9 mouse cellular contexts compared by ENCODE assay signal in genomic region chr6:90463890-90464421, GRCm38 (mm10). TPM values are rescaled to one million over a fixed set of nuclear protein-coding genes. Genes with fewer than 3 reads are reported as not detected.
A peak's percentile ranks its signal among the peaks of the same experiment; 100 is the strongest.
DNase-seq lines count a peak whose midpoint lies in the region; ATAC-seq lines count a peak whose summit lies in the region.
"Had no signal": no experiment of that assay in that cellular context is flagged by ENCODE, and none has a peak within 500 bp of the region (broad histone marks: within the 10 kb centered on the region; RNA-seq: fewer than 3 reads in every experiment).

No protein-coding gene starts in this region.

- H3K4me1 ChIP-seq in heart, embryonic 14.5 days (ENCODE audit: control insufficient read depth in 2 of 2, insufficient read depth in 2 of 2, low read length in 2 of 2): peaks cover 10 to 15% of the 10 kb centered on the region in 2 experiments
- H3K4me1 ChIP-seq in embryonic facial prominence, embryonic 11.5 days (ENCODE audit: control insufficient read depth, insufficient read depth, low read length): no peaks in the 10 kb centered on the region
- peaks cover 8% of the 10 kb centered on the region; the same call in 1 of the 2 replicates for H3K4me1 ChIP-seq in intestine, embryonic 14.5 days (replicated peaks; ENCODE audit: control insufficient read depth, insufficient read depth, low read length)
- peaks cover 17% of the 10 kb centered on the region; the same call in 1 of the 2 replicates for H3K4me1 ChIP-seq in midbrain, embryonic 14.5 days (ENCODE audit: control insufficient read depth, insufficient read depth, low read length)

- peaks cover 22% of the 10 kb centered on the region for H3K36me3 ChIP-seq in heart, embryonic 14.5 days (ENCODE audit: control insufficient read depth, insufficient read depth, low read length)
- H3K36me3 ChIP-seq in embryonic facial prominence, embryonic 11.5 days (replicated peaks; ENCODE audit: control insufficient read depth, insufficient read depth, low read depth, low read length): no peaks in the 10 kb centered on the region
- H3K36me3 ChIP-seq in intestine, embryonic 14.5 days (ENCODE audit: control insufficient read depth, insufficient read depth, low read length): no peaks in the 10 kb centered on the region
- no peaks in the 10 kb centered on the region for H3K36me3 ChIP-seq in midbrain, embryonic 14.5 days (ENCODE audit: control insufficient read depth, insufficient read depth, low read length)
- H3K36me3 ChIP-seq: G1E had no signal

- H3K27me3 ChIP-seq in heart, embryonic 14.5 days (ENCODE audit: control insufficient read depth, insufficient read depth, low read length): peaks cover 18% of the 10 kb centered on the region
- peaks cover 2% of the 10 kb centered on the region for H3K27me3 ChIP-seq in embryonic facial prominence, embryonic 11.5 days (ENCODE audit: control insufficient read depth, insufficient read depth, low read length)
- H3K27me3 ChIP-seq in intestine, embryonic 14.5 days (replicated peaks; ENCODE audit: control insufficient read depth, insufficient read depth, low read length): peaks cover 17% of the 10 kb centered on the region
- peaks cover 27% of the 10 kb centered on the region for H3K27me3 ChIP-seq in midbrain, embryonic 14.5 days (ENCODE audit: control insufficient read depth, insufficient read depth, low read length)

- H3K4me2 ChIP-seq in heart, embryonic 14.5 days (ENCODE audit: low read length): peak overlapping the region; percentile 99
- H3K4me2 ChIP-seq in embryonic facial prominence, embryonic 11.5 days (ENCODE audit: low read depth, low read length): peak overlapping the region; percentile 100
- peak overlapping the region; percentile 99 for H3K4me2 ChIP-seq in intestine, embryonic 14.5 days (ENCODE audit: low read length)
- peak overlapping the region; percentile 100 for H3K4me2 ChIP-seq in midbrain, embryonic 14.5 days (ENCODE audit: low read length)

- ATAC-seq in heart, embryonic 14.5 days (ENCODE audit: insufficient number of reproducible peaks, insufficient read depth, low FRiP score, low read depth): no peak
- ATAC-seq in embryonic facial prominence, embryonic 11.5 days (replicated peaks; ENCODE audit: insufficient number of reproducible peaks, low FRiP score, low TSS enrichment, low read depth): no peak
- peak; percentile 5; the same call in 1 of the 2 replicates for ATAC-seq in intestine, embryonic 14.5 days (replicated peaks; ENCODE audit: low FRiP score, low TSS enrichment, low read depth)
- ATAC-seq in midbrain, embryonic 14.5 days (ENCODE audit: low FRiP score, low TSS enrichment): no peak
- ATAC-seq in megakaryocyte progenitor cell, adult 5-6 weeks (replicated peaks; ENCODE audit: poor library complexity): no peak

- H3K9ac ChIP-seq in heart, embryonic 14.5 days (ENCODE audit: low read length): peak overlapping the region; percentile 35
- no peak overlapping the region for H3K9ac ChIP-seq in embryonic facial prominence, embryonic 11.5 days (replicated peaks; ENCODE audit: low read length)
- no peak overlapping the region for H3K9ac ChIP-seq in intestine, embryonic 14.5 days (ENCODE audit: low read length)
- H3K9ac ChIP-seq in midbrain, embryonic 14.5 days (replicated peaks; ENCODE audit: low read length): peak overlapping the region; percentile 66

- peak overlapping the region; percentile 69 to 85 for H3K27ac ChIP-seq in heart, embryonic 14.5 days (replicated peaks in 1 of 2; ENCODE audit: control insufficient read depth in 1 of 2, insufficient read depth in 1 of 2, low read depth in 2 of 2, low read length in 2 of 2)
- H3K27ac ChIP-seq in embryonic facial prominence, embryonic 11.5 days (replicated peaks; ENCODE audit: low read depth, low read length): no peak overlapping the region
- H3K27ac ChIP-seq in intestine, embryonic 14.5 days (ENCODE audit: low read depth): no peak overlapping the region
- no peak overlapping the region for H3K27ac ChIP-seq in midbrain, embryonic 14.5 days (replicated peaks; ENCODE audit: low read depth, low read length)

- H3K9me3 ChIP-seq in heart, embryonic 14.5 days (ENCODE audit: control insufficient read depth, low read length): no peaks in the 10 kb centered on the region
- no peaks in the 10 kb centered on the region for H3K9me3 ChIP-seq in embryonic facial prominence, embryonic 11.5 days (replicated peaks; ENCODE audit: control insufficient read depth, low read length)
- H3K9me3 ChIP-seq in intestine, embryonic 14.5 days (ENCODE audit: control insufficient read depth, low read length): no peaks in the 10 kb centered on the region
- H3K9me3 ChIP-seq in midbrain, embryonic 14.5 days (ENCODE audit: control insufficient read depth, low read length): no peaks in the 10 kb centered on the region

- H3K4me3 ChIP-seq in heart, embryonic 14.5 days (ENCODE audit: control insufficient read depth in 1 of 2, insufficient read depth in 1 of 2, low read depth in 1 of 2, low read length in 2 of 2): peak overlapping the region; percentile 72 to 80
- peak overlapping the region; percentile 61 for H3K4me3 ChIP-seq in embryonic facial prominence, embryonic 11.5 days (ENCODE audit: low read depth, low read length)
- peak overlapping the region; percentile 50 for H3K4me3 ChIP-seq in intestine, embryonic 14.5 days (ENCODE audit: low read depth, low read length)
- peak overlapping the region; percentile 64 for H3K4me3 ChIP-seq in midbrain, embryonic 14.5 days (replicated peaks; ENCODE audit: low read depth, low read length)

- DNase-seq in heart, adult 18-20 months: no peak
- peak; percentile 19 for DNase-seq in embryonic facial prominence, embryonic 11.5 days (ENCODE audit: low spot score)
- no peak for DNase-seq in intestine, embryonic 14.5 days (ENCODE audit: low spot score)
- DNase-seq in midbrain, embryonic 14.5 days: no peak
- DNase-seq in Muller cell, postnatal 12 days (ENCODE audit: inconsistent ontology term): no peak
- DNase-seq in spleen, postnatal 10 days (ENCODE audit: low spot score in 2 of 2): no peak

- WGBS in heart, embryonic 14.5 days: 26% methylated on average over 7 of the region's 7 CpGs
- 35% methylated on average over 7 of the region's 7 CpGs for WGBS in embryonic facial prominence, embryonic 11.5 days
- WGBS in intestine, embryonic 14.5 days: 42% methylated on average over 7 of the region's 7 CpGs
- 38% methylated on average over 7 of the region's 7 CpGs for WGBS in midbrain, embryonic 14.5 days

RNA-seq across cellular contexts. Expression of gene Klf15, which starts 1.6 kb away (rescaled TPM):
- polyA plus RNA-seq in heart, embryonic 14.5 days (2014; fragmentation: Nextera tagmentation; extraction: Ambion mirVana): 13.1 and 14.9 TPM in 2 replicates
- 10 to 100 TPM; 70.9 to 89.8 TPM for total RNA-seq in heart, adult 18-20 months (2021)
- polyA plus RNA-seq in embryonic facial prominence, embryonic 11.5 days (2014; fragmentation: Nextera tagmentation; extraction: Ambion mirVana): 3.8 TPM in 2 replicates
- 3.0 and 5.1 TPM in 2 replicates for polyA plus RNA-seq in intestine, embryonic 14.5 days (2014; fragmentation: Nextera tagmentation; extraction: Ambion mirVana)
- 13.9 and 14.2 TPM in 2 replicates for polyA plus RNA-seq in midbrain, embryonic 14.5 days (2014; fragmentation: Nextera tagmentation; extraction: Ambion mirVana)
- total RNA-seq in megakaryocyte progenitor cell, adult 5-6 weeks (2015): 0.22 TPM in 1 of 2 replicates, not detected in the other
- not detected in 2 replicates for total RNA-seq in megakaryocyte progenitor cell, adult 5-6 weeks (2017)
- polyA plus RNA-seq: G1E had no signal

RNA-seq across cellular contexts. Expression of gene Aldh1l1, which starts 22.3 kb away (rescaled TPM):
- polyA plus RNA-seq in heart, embryonic 14.5 days (2014; fragmentation: Nextera tagmentation; extraction: Ambion mirVana): 0.59 and 1.1 TPM in 2 replicates
- 1 to 10 TPM; 1.7 to 4.9 TPM for total RNA-seq in heart, adult 18-20 months (2021)
- polyA plus RNA-seq in embryonic facial prominence, embryonic 11.5 days (2014; fragmentation: Nextera tagmentation; extraction: Ambion mirVana): 1.2 and 2.2 TPM in 2 replicates
- polyA plus RNA-seq in intestine, embryonic 14.5 days (2014; fragmentation: Nextera tagmentation; extraction: Ambion mirVana): 5.2 and 7.8 TPM in 2 replicates
- 44.5 and 51.9 TPM in 2 replicates for polyA plus RNA-seq in midbrain, embryonic 14.5 days (2014; fragmentation: Nextera tagmentation; extraction: Ambion mirVana)
- total RNA-seq in megakaryocyte progenitor cell, adult 5-6 weeks (2015): 1.1 TPM in 2 replicates
- 2.0 and 2.4 TPM in 2 replicates for total RNA-seq in megakaryocyte progenitor cell, adult 5-6 weeks (2017)
- polyA plus RNA-seq: G1E had no signal

RNA-seq across cellular contexts. Expression of gene Cfap100, which starts 35.4 kb away (rescaled TPM):
- polyA plus RNA-seq in heart, embryonic 14.5 days (2014; fragmentation: Nextera tagmentation; extraction: Ambion mirVana): 0.24 and 0.30 TPM in 2 replicates
- total RNA-seq in heart, adult 18-20 months (2021): under 1 TPM; 0.15 to 0.28 TPM
- polyA plus RNA-seq in embryonic facial prominence, embryonic 11.5 days (2014; fragmentation: Nextera tagmentation; extraction: Ambion mirVana): 0.59 and 1.3 TPM in 2 replicates
- 0.46 TPM in 2 replicates for polyA plus RNA-seq in intestine, embryonic 14.5 days (2014; fragmentation: Nextera tagmentation; extraction: Ambion mirVana)
- 7.2 and 11.1 TPM in 2 replicates for polyA plus RNA-seq in midbrain, embryonic 14.5 days (2014; fragmentation: Nextera tagmentation; extraction: Ambion mirVana)
- not detected in 2 replicates for total RNA-seq in megakaryocyte progenitor cell, adult 5-6 weeks (2015)
- not detected in 2 replicates for total RNA-seq in megakaryocyte progenitor cell, adult 5-6 weeks (2017)
- polyA plus RNA-seq: G1E had no signal

Comparison
In these comparisons a context has a peak if more than half of its experiments do, and no peak if none do; other contexts are left out.
1. H3K27ac ChIP-seq: peak in heart, embryonic 14.5 days (2 of 2); none in embryonic facial prominence, embryonic 11.5 days (single experiment), intestine, embryonic 14.5 days (single experiment) and midbrain, embryonic 14.5 days (single experiment).
2. H3K9ac ChIP-seq: peak in heart, embryonic 14.5 days (single experiment) and midbrain, embryonic 14.5 days (single experiment); none in embryonic facial prominence, embryonic 11.5 days (single experiment) and intestine, embryonic 14.5 days (single experiment).
3. Peak in every context shown above with its lines, with median percentiles within 50 percentile points of each other: H3K4me2 ChIP-seq and H3K4me3 ChIP-seq.